ENCODE assay signal across 7 mouse cellular contexts in genomic region chr3:88502031-88502571, GRCm38 (mm10). TPM values are rescaled to one million over a fixed set of nuclear protein-coding genes. Genes with fewer than 3 reads are reported as not detected.
DNase-seq lines count a peak whose midpoint lies in the region; ATAC-seq and TF ChIP-seq lines count a peak whose summit lies in the region.

No protein-coding gene starts in this region.

- H3K27me3 ChIP-seq in E14TG2a.4 (ENCODE audit: insufficient read depth, low read length), result peaks cover 14% of the 10 kb centered on the region
- no peaks in the 10 kb centered on the region for H3K27me3 ChIP-seq in forebrain, embryonic 16.5 days (replicated peaks; ENCODE audit: control insufficient read depth, insufficient read depth, low read length)

- no peaks in the 10 kb centered on the region for H3K9me3 ChIP-seq in E14TG2a.4 (ENCODE audit: low read length)
- no peaks in the 10 kb centered on the region for H3K9me3 ChIP-seq in forebrain, embryonic 16.5 days (ENCODE audit: control insufficient read depth, low read length)

- H3K27ac ChIP-seq in forebrain, embryonic 16.5 days (ENCODE audit: low read length), result no peak overlapping the region

- peak; percentile 64 for DNase-seq in MN1 (ENCODE audit: low spot score)
- peak; percentile 47 to 50 for DNase-seq in kidney, adult 8-10 months
- peak; percentile 55 for DNase-seq in lung, postnatal 10 days
- no peak for DNase-seq in left cerebral cortex, postnatal 36 days (ENCODE audit: low spot score in 2 of 2)
- no peak for DNase-seq in testis, postnatal 14 days (ENCODE audit: low spot score)

- peaks cover 9% of the 10 kb centered on the region for H3K36me3 ChIP-seq in E14TG2a.4 (ENCODE audit: insufficient read depth, low read length)
- H3K36me3 ChIP-seq in forebrain, embryonic 16.5 days (ENCODE audit: control insufficient read depth, insufficient read depth), result no peaks in the 10 kb centered on the region

- WGBS in forebrain, embryonic 16.5 days, result 18% methylated on average over 11 of the region's 11 CpGs

- H3K4me3 ChIP-seq in E14TG2a.4 (replicated peaks; ENCODE audit: low read length), result peak overlapping the region; percentile 85
- peak overlapping the region; percentile 85 for H3K4me3 ChIP-seq in forebrain, embryonic 16.5 days (replicated peaks; ENCODE audit: low read length)

- H3K4me1 ChIP-seq in E14TG2a.4 (replicated peaks; ENCODE audit: low read depth, low read length), result peaks cover 85% of the 10 kb centered on the region
- peaks cover 17% of the 10 kb centered on the region for H3K4me1 ChIP-seq in forebrain, embryonic 16.5 days (replicated peaks; ENCODE audit: control insufficient read depth, insufficient read depth, low read length)

- H3K4me2 ChIP-seq in forebrain, embryonic 16.5 days (ENCODE audit: low read length), result peak overlapping the region; percentile 99

- H3K9ac ChIP-seq in forebrain, embryonic 16.5 days (replicated peaks; ENCODE audit: low read depth, low read length), result peak overlapping the region; percentile 83

- intact Hi-C loops in left cerebral cortex, postnatal 36 days (cut with DNase I), result no loop called here

- no peak for TF ChIP-seq CTCF in E14TG2a.4 (conservative IDR thresholded peaks at IDR 0.05; ENCODE audit: low read length)

- no peak for ATAC-seq in forebrain, embryonic 16.5 days

RNA-seq across cellular contexts. Expression of gene Lmna, which starts 7.7 kb away (rescaled TPM):
- polyA plus RNA-seq in forebrain, embryonic 16.5 days (2015; fragmentation: Nextera tagmentation; extraction: Ambion mirVana), result 26.9 and 30.9 TPM in 2 replicates
- total RNA-seq in left cerebral cortex, postnatal 36 days (2021), result 10 to 100 TPM; 47.1 to 57.3 TPM

RNA-seq across cellular contexts. Expression of gene Mex3a, which starts 30.1 kb away (rescaled TPM):
- 46.1 and 47.8 TPM in 2 replicates for polyA plus RNA-seq in forebrain, embryonic 16.5 days (2015; fragmentation: Nextera tagmentation; extraction: Ambion mirVana)
- total RNA-seq in left cerebral cortex, postnatal 36 days (2021), result 1 to 10 TPM; 2.6 to 2.9 TPM

RNA-seq across cellular contexts. Expression of gene Sema4a, which starts 41.1 kb away (rescaled TPM):
- 16.5 and 25.8 TPM in 2 replicates for polyA plus RNA-seq in forebrain, embryonic 16.5 days (2015; fragmentation: Nextera tagmentation; extraction: Ambion mirVana)
- 10 to 100 TPM; 52.2 to 66.7 TPM for total RNA-seq in left cerebral cortex, postnatal 36 days (2021)

RNA-seq across cellular contexts. Expression of gene Rab25, which starts 46.0 kb away (rescaled TPM):
- not detected in 2 replicates for polyA plus RNA-seq in forebrain, embryonic 16.5 days (2015; fragmentation: Nextera tagmentation; extraction: Ambion mirVana)
- total RNA-seq in left cerebral cortex, postnatal 36 days (2021), result not detected

RNA-seq across cellular contexts. Expression of gene Lamtor2, which starts 50.8 kb away (rescaled TPM):
- 149 and 193 TPM in 2 replicates for polyA plus RNA-seq in forebrain, embryonic 16.5 days (2015; fragmentation: Nextera tagmentation; extraction: Ambion mirVana)
- 100 to 1,000 TPM; 103 to 106 TPM for total RNA-seq in left cerebral cortex, postnatal 36 days (2021)

Comparison
In these comparisons a context has a peak if more than half of its experiments do, and no peak if none do; other contexts are left out.
1. DNase-seq: peak in MN1 (single experiment), kidney, adult 8-10 months (2 of 2) and lung, postnatal 10 days (single experiment); none in left cerebral cortex, postnatal 36 days (0 of 2) and testis, postnatal 14 days (single experiment).